Mouse (Mus musculus) MN1 (cell line): ENCODE results near the gene Sesn3.

Experiments used
- DNase-seq: peaks from one replicate; pipeline ENCODE4 v3.0.0-alpha.2; 2016; ENCODE audit warnings: low spot score

Sesn3 gene

DNA sequence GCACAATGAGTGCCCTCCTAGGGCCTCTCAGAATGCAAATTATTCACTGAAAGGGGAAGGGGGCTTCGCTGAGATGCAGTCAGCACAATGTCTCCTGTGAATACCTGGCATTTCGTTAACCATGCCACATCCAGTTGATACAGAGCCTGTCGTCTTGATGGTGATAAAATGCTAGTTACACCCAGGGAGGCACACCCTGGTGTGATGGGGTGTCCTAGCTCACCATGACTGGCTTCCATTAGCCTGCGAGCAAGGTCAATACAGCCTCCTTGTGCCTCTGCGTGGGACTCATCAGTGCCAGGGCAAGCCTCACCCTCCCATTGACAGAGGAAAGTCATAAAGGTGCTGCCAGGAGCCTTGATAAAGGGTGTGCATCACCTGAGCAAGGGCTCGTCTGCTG, 80.0 kb downstream of the Sesn3 start:
- DNase-seq: no peak

DNA sequence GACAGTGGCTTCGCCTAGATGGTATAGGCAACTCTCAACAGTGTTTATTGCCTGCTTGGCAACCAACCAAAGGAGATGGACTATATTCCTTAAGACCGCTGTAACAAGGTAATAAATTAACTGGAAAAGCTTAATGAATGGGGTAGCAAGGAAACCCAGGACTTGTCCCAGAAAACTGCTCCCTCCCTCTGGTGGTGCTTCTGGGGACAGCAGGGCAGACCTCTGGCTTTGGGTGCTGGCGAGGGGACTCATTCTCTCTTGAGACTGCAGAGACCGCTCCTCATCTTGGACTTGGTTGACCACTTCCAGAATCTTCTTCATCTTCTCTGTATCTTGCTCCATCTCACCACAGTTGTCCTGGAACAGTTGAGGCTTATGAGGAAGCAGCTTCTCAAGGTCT, 82.2 kb downstream of the Sesn3 start:
- no peak for DNase-seq

DNA sequence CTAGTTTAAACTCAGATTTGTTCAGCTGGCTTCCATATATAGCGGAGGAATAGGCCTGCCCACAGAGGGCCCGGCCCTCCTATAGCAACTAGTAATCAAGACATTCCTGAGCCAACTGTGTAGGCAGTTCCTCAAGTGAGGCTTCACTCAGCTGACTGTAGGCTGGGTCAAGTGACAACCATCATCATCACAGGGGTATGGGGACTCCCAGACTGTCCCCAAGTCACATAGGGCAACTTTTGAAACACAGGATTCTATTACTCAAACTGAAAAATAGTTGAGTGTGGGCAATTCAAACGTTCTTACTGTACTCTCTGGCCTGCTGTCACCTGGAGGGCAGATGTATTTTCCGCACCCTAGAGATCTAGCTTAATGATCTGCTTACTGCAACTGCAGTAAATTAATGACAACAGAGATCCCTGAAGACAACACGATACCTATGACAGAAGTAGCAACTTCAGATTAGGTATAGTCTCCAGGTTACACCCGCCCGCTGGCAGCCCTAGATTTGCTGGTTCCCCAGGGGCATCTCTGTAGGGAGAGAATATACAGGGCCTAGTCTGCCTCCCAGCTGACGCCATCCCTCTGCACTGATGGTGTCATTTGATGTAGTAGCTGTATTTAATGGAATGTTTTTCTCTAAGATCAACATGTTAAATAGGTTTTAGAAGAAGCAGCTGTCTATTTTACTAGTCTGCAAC, 87.4 kb downstream of the Sesn3 start:
- no peak for DNase-seq

DNA sequence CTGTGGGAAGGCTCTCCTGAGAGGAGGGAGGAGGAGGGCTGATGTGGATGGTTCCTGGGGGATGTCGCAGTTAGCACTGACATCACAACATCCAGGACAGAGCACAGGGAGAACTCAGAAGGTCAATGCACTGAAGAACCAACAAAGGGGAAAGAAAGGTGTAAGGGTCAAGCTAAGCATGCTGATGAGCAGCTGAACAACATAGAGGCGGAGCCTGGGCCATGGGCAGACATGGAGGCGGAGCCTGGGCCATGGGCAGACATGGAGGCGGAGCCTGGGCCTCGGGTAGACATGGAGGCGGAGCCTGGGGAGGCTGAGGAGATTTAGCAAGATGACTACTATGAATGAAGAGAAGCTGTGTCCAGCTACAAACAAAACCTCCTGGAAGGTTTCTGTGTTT, 88.7 kb downstream of the Sesn3 start:
- no peak for DNase-seq

DNA sequence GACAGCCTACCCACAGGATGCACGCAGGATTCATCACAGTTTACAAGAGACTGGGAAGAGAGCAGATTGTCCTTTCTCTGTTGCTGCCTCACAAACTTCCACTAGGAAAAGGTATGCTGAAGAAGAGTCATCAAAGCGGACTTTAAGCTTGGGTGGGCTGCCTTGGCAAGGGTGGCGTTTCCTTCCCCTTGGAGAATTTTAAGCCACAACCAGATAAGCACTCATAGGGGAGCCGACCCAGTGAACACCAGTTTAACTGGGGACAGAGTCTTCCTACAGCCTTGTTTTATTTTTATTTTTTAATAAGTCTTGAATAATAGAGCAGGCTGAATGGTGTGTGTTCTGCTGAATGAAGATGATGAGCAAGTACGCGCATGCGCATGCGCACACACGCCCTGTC, 89.9 kb downstream of the Sesn3 start:
- no peak for DNase-seq

DNA sequence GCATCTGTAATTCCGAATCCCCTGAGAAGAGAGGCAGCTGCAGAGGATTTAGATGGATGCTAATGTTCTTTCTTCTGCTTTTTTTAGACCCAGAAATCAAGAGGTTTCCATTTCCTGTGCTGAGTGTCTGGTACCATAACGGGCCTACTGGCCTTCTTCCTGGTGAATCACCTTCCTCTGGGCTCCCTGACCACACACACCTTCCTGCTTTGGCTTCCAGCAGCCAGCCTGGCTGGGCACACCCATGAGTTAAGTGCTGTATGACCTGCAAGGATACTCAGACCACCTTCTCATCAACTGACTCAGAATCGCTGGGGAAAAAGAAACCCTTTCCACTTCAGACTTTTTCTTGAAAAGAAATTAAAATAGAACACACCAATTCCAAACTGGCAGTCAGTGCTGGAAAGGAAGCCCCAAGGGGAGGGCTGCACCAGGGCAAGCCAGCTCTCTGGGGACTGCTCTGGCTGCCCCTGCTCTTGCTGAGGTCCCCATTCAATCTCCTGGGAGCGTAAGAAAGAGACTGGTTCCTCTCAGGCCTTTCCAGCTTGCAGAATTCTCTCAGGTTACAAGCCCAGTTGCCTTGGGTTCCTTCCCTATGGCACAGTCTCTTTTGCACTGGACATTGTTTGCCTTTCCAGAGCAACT, 90.7 kb downstream of the Sesn3 start:
- no peak for DNase-seq

DNA sequence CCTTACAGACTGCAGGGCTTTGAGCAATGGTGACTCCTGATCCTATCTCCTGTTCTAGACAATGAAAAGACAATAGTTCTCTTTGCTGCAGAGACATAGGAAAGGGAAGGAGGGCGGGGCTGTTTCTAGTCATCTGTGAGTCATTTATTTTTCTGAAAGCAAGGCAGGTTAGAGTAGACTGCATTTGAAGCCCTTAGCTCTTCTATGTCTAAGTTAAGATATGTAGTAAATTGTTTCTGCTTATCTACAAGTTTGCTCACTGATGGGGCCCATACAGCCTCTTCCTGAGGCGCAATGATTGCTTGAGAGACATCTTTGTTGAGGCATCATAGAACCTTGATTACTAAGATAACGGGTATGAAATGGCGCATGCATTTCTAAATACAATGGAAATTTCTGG, 93.0 kb downstream of the Sesn3 start:
- DNase-seq: no peak

DNA sequence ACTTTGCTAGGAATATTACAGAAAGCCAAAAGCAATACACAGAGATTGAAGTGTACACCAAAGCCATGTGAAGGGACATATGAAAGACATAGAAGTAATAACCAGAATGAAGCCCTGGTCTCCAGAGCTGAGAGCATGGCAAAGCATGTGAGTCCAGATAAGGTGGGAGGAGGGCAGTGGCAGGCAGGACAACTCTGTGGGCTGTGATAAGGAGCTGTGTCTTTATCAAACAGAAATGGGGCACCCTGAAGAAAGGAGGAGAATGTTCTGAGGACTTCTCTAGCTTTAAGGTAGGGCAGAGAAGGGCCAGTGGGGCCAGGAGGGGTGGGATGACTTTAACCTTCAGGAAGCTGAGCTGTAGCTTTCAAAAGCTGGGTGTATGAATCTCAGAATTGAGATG, 94.4 kb downstream of the Sesn3 start:
- DNase-seq: no peak

DNA sequence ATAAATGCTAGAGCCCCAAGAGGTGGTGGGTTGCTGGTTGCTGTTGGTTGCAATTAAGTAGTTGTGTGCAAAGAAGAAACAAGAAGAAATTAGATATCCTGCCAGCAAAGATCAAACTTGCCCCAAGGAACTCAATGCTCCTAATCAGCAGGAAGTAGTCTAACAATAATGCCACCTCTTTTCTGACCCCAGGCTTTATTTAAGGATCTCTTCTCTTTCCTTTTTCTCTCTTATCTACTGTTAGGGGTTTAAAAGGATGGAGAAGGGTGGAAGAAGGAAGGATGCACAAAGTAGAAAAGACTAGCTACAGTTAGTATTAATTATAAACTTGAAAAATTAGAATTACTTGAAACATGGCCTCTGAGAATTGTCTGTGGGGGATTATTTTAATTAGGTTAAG, 97.6 kb downstream of the Sesn3 start:
- DNase-seq: no peak

DNA sequence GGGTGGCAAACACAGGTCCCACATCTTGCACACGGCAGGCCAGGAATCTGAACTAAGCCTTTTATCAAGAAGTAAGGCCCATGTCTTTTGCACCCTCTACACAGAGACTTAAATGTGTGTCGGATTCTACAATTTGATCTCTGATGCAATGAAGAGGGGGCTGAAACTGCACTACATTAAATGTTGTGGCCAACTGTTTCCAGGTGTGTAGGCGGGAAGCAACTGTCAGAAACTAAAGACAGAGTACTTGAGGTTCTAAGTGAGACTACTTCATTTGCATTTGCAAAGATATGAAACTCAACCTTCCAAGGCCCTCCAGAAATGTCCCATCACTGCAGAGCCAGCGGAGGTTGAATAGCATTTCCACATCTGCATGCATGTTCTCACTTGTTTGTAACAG, 101.3 kb downstream of the Sesn3 start:
- DNase-seq: no peak

DNA sequence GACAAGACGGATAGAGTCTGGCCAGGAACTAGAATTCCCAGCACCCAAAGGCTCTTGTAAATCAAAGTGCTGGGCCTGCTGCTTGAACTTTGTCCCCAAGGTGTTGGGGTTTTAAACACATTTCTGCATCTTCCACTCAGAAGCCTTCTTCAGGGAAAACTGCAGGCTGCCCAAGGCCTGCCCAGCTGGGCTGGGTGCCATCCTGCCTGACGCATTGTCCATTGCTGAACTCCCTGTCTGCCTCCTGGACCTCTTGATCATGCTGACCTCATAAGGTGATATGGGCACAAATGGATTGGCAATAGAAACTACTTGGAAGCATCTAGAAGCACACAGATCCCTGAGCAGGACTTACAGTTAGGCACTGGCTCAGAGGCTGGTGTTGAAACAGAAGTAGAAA, 103.3 kb downstream of the Sesn3 start:
- DNase-seq: no peak

DNA sequence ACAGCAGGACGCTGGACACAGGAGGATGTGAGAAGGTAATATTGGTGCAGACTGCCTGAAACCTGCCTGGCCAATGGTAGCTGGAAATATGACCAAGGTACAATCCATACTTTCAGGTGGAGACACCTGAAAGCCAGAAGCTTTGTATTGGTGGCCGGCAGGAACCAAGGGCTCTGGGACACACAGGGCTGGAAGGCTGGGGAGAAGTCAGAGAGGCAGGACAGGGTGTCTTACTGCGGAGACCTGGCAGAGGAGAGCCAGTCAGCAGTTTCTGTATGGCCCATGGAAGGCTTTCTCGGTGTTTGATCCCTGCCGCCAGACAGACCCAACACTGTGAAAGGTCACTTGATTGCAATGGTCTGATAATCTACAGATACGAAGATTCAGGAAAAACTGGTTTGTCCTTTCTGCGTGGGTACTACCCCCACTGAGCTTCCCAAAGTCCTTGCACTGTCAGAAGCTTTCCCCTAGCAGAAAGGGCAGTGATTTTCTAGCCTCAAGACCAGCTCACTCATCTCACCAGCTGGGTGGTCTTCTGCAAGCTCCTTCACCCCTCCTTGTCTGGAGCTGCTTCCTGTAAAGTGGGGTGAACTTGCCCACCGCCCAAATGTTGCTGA, 105.0 kb downstream of the Sesn3 start:
- no peak for DNase-seq

DNA sequence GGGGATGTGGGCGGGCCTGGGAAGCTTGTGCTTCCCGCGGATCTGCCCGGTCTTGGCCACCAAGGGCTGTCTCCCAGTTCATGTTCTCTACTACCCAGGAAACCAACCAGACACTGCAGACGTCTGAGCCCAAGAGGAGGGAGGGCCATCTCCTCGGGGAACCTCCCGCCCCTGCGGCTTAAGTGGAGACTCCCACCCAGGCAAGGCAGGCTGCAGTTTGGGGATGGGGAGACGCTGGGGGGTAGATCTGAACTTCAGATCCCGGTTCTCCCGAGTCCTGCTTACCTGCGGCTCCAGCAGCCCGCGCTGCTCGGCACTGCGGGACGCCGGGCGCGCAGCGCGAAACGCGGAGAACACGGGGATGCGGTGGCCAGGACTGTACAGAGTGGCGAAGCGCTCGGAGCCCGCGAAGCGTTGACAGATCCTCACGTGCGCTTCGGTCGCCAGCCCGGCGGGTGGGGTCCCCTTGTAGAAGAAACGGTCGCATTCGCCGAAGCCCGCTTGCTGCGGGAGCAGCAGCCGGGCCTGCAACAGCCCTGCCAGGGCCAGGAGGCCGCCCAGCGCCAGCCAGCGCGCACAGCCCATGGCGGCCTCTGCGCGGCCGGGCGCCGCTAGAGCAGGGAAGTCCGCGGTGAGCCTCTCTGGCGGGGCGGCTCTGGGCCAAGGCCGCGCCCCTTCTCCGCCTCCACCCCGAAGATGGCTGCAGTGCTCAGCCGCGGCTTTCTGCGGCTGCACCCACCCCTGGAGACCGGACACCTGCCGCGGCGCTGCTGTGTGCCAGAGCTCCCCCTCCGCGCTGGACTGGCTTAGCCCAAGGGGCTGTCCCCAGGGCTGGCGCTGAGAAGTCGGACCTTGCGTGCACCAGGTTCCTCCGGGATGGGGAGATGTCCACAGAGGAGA, 105.8 kb downstream of the Sesn3 start:
- DNase-seq: peak; percentile 85

DNA sequence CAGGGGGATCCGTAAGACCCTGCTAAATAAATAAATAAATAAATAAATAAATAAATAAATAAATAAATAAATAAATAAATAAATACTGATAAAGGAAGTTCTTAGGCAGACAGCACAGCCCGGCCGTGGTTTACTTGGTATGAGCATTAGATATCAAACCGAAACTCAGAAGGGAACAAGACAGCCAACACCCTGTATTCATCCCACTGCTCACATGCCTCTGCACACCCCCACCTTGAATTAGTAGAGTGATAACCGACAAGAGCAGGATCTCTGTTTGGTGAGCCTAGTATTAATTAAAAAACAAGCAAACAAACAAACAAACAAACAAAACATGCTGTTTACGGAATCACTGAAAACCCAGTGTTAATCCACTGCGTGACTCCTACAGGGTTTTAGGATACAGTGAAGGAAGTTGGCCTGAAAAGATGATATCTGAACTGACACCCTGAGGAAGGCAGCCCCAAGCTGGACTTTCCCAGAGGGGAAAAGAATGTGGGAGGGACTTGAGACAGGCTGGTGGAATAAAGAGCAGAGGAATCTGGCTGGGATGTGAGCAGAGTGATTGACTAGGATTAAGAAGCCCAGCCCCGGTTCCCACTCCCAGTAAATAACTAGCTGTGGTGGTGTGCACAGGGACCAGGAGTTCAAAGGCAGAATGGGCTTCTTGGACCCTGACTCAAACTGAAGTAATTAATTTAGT, 106.6 kb downstream of the Sesn3 start, which contains the start of gene Endod1:
Gene Endod1, minus strand, starts transcription at position 155 of the 703 bp plus-strand sequence.
- DNase-seq: peak; percentile 33

DNA sequence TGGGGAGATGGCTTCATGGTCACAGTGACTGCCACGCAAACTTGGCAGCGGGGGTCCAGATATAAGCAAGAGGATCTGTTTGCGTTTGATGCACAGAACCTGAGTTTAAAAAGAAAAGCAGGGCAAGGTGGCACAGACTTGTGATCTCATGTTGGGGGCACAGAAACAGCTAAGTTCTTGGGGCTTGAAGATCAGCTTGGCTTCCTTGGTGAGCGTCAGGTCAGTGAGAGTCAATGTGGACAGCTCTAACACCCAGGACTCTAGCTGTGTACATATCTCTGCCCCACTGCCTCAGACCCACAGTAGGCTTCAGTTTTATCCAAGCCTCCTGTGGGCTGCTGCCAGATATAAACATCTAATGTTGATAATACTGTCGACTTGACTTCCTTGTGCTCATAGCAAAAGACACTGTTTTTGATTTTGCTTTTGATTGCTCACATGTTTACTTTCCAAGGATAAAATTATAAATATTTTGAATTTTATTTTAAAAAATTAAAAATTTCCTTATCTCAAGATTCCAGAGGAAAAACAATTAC, 107.5 kb downstream of the Sesn3 start:
- no peak for DNase-seq
